In genomic region chrX:156673661-156674060, GRCm38 (mm10) we compare ENCODE assay signal across 15 mouse cellular contexts.
"Had no signal": no experiment of that assay in that cellular context is flagged by ENCODE, and none has a peak within 500 bp of the region (broad histone marks: within the 10 kb centered on the region; RNA-seq: fewer than 3 reads in every experiment).

No protein-coding gene starts in this region.

- H3K4me2 ChIP-seq: liver, embryonic 11.5 days; liver, embryonic 15.5 days; midbrain, embryonic 11.5 days; midbrain, embryonic 15.5 days; neural tube, embryonic 13.5 days; stomach, embryonic 15.5 days had no signal

- ATAC-seq: midbrain, embryonic 15.5 days had no signal

- H3K4me3 ChIP-seq: left cerebral cortex, adult 2 months; limb, embryonic 10.5 days; liver, embryonic 15.5 days; megakaryocyte, embryonic 14.5 days; midbrain, embryonic 15.5 days; neural tube, embryonic 13.5 days; stomach, embryonic 15.5 days had no signal

- H3K36me3 ChIP-seq: limb, embryonic 10.5 days; liver, embryonic 15.5 days; midbrain, embryonic 15.5 days; neural tube, embryonic 13.5 days; stomach, embryonic 15.5 days had no signal

- H3K27me3 ChIP-seq: liver, embryonic 15.5 days; megakaryocyte, embryonic 14.5 days; midbrain, embryonic 15.5 days; neural tube, embryonic 13.5 days; stomach, embryonic 15.5 days had no signal

- DNase-seq: kidney, adult 8-10 months; kidney, postnatal 25 days; retina, postnatal 1 day; thymus, adult 2 months; thymus, postnatal 25 days had no signal

- H3K9me3 ChIP-seq: limb, embryonic 10.5 days; liver, embryonic 15.5 days; megakaryocyte, embryonic 14.5 days; midbrain, embryonic 15.5 days; neural tube, embryonic 13.5 days; stomach, embryonic 15.5 days had no signal

- H3K4me1 ChIP-seq: limb, embryonic 10.5 days; liver, embryonic 15.5 days; megakaryocyte, embryonic 14.5 days; midbrain, embryonic 15.5 days; neural tube, embryonic 13.5 days; stomach, embryonic 15.5 days had no signal

- H3K27ac ChIP-seq: left cerebral cortex, adult 2 months; limb, embryonic 10.5 days; liver, embryonic 15.5 days; macrophage; midbrain, embryonic 15.5 days; neural tube, embryonic 13.5 days; stomach, embryonic 15.5 days had no signal

- H3K9ac ChIP-seq: liver, embryonic 15.5 days; midbrain, embryonic 15.5 days; neural tube, embryonic 13.5 days; stomach, embryonic 15.5 days had no signal
